Mouse (Mus musculus): ENCODE measurements around the gene Prkaa1.
"Not testable (repeated sequence)": the region's sequence is repeated elsewhere in the genome, so short reads cannot be mapped to it uniquely, and the experiment has no call there.

The Prkaa1 gene

DNA sequence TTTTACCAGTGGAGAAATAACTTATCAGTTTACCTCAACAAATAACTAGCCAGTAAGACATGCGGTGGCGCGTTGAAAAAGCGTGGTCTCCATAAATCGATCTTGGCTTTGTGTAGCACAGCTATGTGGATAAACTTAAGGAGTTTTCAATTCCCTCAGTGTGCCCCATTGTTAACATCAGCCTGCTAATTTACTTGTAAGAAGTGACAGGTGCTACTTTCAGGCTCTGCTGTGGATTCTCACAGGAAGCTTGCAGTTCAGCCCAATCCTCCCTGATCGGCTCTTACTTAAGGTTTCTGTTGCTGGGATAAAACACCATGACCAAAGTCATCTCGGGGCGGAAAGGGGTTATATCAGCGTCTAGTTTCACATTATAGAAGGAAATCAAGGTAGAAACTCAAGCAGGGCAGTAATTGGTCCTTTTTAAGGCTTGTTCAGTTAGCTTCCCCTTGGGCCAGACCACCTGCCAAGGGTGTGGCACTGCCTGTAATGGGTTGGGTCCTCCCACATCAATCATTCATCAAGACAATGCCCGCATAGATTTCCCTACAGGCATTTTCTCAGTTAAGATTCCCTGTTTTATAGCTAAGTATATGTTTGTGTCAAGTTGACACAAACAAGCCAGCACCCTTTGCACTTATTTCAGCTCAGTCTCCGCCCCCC lies 41.1 kb downstream of the Prkaa1 start:
- peak; percentile 15 for DNase-seq

DNA sequence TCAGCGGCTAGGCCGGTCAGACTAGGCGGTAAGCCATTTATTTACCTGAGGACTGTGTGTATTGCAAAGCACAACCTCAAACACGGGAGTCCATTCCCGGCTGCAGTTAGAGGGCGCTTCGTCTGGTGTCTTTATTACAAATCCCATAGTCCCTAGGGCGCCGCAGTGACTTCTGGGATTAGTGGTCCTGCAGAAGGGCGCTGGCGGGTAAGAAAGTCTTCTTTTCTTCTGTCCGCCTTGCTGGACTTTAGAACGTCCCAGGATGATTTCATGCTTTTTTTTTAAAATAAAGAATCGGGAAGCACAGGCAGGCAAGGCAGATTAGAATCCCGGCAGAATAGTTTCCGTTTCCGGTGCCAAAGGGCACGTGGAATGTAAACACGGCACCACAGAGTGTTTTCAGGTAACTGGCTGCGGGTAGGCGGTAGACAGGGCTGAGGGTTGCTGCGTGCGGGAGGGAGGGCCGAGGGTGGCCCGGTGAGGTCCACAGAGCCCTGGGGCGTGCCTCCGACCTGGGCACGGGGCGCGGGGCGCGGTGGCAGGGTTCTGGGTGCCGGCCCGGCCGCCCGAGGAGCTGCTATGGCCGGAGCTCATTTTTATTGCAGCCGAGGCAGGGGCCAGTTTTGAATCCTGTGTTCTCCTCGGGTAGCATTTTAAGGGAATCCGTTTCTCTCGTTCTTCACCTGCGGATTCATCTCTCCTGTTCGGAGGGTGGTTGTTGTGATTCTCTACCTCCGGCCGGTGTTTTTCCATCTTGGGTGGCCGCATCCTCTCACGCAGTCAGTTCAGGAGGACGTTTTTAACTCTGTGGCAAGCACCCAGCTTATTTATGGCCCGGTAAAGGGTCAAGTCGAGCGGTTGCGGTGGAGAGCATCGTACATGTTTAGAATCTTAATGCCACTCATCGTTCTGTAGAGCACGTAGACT lies 42.0 kb downstream of the Prkaa1 start, which contains the start of gene Ttc33:
TSS of gene Ttc33 (plus strand) at position 160 of the 927 bp plus-strand sequence.
- peak; percentile 92 for DNase-seq

DNA sequence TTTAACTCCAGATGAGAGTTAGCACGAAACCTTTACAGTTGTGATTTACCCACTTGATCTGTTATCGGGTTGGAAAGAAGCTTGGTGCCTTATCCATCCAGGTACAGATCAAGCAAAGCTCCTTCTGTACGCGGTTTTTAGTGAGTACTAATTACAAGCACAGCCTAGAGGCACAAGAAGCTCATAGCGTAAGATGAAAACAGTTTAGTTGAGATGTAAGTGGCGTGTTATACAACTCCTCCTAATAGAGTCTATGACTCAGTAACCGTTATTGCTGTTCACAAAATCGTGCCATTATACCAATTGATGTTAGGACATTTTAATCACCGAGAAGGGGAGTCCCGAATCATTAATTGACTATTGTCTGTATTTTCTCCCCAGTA lies 42.6 kb downstream of the Prkaa1 start:
- no peak for DNase-seq

DNA sequence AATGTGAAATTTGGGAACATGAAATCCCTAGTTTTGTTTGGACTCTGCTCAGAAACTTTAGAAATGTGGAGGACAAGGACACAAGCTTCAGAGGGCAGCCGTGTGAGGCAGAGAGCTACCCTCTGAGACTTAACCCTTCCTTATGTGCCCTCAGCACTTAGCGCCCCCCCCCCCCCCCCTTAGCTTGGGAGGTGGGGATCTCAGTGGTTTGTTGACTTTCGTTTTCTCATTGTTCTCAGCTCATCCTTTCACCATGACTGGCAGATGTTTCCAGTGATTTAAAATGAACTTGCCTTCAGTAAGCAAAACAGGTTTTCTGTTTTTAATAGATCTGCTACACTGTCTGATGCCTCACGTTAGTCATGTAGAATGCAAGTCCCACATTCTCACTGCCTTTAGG lies 43.5 kb downstream of the Prkaa1 start:
- DNase-seq = no peak

DNA sequence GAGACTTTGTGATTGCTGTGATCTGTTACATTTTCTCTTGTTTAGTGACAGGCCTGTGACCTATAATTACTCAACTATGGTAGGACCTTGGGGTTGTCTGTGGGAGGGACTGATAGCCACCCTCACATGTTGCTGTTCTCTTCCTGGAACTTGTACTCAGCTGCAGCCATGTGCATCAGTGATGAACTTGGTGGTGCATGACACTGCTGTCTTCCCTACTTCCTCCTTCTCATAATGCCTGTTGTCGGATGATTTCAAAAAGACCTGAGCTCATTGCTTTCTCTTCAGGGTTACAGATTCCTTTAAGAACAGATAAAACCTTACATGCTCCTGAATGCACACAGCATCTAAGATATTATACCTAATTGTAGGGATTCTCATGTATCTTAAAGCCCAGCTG lies 44.4 kb downstream of the Prkaa1 start:
- DNase-seq = no peak

DNA sequence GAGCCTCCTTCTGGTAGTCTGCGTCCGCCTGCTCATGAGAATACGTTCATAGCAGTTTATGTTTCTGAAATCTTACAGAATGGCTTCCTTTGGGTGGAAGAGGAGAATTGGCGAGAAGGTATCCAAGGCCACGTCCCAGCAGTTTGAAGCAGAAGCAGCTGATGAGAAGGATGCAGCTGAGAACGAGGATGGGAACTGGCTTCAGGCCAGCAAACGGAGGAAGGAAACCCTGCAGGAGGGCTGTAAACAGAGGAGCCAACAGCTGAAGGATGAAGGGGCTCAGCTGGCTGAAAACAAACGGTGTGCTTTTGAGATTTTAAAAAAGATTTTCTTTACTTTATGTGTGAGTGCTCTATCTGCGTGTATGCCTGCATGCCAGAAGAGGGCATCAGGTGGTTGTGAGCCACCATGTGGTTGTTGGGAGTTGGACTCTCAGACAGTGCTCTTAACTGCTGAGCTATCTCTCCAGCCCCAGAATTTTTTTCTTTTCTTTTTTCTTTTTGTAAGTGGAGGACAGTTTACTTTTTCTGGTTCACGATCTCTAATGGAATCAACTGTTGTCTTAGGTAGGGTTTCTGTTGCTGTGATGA lies 45.9 kb downstream of the Prkaa1 start:
- peak; percentile 21 for DNase-seq

DNA sequence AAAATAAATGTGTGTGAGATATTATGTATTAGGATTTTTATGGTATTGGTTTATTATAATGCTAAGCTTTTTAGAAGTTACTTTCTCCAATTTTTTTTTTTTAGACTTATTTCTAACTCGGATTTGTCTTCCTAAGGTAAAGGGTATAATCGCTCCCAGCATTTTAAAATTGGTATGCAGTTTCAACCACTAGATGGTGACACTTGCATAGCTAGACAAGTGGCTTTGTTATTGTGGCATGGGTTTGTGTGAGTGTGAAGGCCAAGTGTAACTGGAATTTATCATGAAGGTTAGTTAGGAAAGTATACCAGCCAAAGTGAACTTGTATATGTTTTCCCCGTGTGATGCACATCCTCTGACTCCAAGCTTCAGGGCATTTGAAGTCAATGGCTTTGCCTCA lies 50.2 kb downstream of the Prkaa1 start:
- peak; percentile 49 for DNase-seq

DNA sequence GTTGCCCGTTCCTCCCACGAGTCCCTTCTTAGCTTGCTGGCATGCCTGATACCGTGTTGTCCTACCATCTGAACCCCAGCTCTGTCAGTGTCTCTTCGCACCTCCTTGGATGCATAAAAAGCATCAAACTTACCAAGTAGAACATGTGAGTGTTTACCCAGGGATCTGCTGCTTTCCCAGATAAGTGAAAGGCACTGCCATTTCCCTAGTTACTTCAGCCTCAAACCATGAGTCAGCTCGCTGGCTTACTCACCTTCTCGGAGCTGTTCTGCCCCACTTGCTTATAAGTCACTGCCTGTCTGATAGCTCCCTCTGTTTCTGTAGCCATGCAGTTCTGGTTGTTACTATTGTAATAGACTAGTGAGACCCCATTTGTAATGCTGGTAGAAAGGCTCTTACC lies 50.8 kb downstream of the Prkaa1 start:
- DNase-seq = no peak

DNA sequence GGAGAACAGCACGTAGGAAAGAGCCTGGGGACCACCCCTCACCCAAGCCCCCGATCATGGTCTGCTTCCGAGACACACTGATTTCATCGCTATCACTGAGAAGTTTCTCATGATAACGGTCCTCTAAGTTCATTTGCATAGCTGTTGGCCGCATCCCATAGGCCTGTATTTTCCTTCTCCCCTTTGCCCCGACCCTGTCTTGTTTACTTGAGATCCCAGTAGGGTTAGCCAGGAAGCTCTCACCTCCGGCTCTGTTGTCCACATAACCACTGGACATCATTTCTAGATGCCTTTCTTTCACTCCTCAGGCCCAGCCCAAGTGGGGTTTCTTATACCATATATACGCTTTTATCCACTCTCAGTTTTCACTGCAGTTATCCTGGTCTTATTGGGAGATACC lies 51.3 kb downstream of the Prkaa1 start:
- DNase-seq = peak; percentile 23

DNA sequence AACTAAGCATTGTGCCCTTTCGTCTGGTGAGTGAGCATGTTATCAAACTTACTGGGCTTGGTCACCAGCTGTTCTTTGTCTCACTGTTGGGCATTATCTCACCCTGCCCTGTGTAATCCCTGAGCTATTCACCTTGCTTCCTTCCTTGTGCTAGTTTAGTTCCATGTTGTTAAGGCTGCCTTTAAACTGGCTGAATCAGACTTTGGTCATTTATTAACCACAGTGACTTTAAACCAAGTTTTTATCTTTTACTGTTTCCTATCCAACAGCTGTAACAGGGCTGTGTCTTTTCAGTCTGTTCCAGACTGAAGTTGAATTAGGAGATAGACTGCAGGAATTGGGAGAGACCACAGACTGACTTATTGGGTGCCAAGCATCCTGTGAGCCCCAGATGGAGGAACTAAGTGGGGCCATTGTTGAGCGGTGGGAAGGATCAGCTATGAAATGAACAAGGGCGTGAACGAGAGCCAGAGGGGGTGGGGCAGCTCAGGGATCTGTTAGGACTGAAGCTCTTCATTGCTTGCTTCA lies 52.4 kb downstream of the Prkaa1 start:
- DNase-seq = peak; percentile 72

DNA sequence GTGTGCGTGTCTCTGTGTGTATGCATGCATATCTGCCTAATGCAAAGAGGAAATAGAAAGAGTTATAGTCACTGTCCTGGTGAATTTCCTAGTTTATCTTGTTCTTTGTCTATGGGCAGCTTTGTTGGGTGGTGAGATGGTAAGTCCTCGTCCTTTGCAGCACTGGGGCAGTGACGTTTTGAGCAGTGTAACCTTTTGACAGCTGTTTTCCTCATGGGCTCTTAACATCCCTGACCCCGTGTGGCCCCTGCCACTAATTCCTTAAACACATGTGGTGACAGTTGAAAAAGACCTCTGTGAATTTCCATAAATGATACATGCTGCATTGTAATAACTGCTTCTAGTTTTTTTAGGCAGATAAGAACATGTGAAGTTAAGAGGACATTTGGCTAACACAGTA lies 53.0 kb downstream of the Prkaa1 start:
- DNase-seq = no peak

DNA sequence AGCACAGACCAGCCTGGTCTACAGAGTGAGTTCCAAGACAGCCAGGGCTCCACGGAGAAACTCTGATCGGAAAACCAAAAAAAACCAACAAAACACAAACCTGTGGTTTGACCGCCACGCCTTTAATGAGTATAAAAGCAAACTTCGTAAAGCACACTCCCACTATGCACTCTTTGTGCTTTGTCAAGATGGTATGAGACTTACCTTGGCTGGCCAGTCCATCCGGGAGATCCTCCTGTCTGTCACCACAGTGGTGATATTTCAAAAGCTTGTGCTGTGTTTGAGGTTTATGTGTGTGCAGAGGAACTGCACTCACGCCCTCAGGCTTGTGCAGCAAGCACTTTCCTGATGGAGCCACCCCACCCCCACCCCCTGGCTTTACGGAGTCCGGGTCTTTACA lies 61.6 kb downstream of the Prkaa1 start:
- no peak for DNase-seq

DNA sequence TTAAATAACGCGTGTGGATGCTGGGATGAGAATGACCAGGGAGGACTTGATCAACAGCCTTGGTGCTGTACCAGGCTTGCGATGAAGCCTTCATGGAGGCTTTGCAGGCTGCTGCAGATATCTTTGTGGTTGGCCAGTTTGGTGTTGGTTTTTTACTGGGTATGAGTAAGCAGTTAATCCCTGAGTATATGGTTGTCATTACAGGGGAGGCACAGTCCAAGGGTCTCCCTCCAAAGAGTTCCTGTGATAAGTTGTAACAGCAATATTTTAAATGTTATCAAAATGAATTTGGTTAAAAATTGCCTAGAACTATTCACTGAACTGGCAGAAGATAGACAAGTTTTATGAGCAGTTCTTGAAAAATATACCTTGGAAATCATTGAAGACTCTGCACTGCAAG lies 65.5 kb downstream of the Prkaa1 start:
- DNase-seq = no peak

DNA sequence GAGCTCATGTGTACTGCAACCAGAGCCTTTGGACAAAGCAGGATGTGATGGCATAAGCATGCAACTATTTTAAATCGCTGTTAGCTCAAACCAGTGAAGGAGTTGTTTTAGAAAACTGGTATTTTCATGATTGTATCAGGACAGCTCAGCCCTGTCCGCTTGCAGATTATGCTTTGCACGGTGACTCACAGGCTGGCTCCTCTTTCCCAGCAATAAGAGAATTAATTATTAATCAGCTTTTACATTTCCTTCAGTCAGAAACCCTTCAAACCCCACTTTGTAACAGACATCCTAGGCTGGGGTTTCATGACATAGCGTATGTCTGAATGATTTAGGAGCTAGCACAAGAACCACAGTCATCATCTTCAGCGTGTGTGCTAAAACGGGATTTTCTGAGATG lies 76.8 kb downstream of the Prkaa1 start:
- DNase-seq = no peak

DNA sequence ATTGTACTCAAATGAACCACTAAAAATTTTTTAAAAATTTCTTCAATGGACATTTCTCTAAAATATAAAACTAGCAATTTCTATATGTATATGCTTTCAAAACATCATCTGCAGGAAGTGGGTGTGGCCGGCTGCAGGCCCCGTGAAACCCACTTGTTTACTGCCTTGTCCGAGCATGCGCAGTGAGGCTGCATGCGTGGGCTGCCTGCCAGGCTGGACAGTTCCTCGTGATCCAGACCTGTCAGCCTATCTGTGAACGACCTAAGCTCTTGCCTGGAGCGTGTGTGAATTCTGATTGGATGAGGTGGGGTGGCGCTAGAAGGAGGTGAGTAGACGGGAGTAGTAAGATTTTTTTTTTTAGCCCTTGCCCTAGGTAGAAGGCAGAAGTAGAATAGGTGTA lies 87.1 kb downstream of the Prkaa1 start:
- not testable (repeated sequence) for DNase-seq

All from kidney, adult 9 months (tissue).